Mouse (Mus musculus) heart, postnatal 36 days (tissue): Measurements from ENCODE around the gene Sema3f. TPM values are rescaled to one million over a fixed set of nuclear protein-coding genes. Genes with fewer than 3 reads are reported as not detected.

Source experiments
- DNase-seq, 2 experiments: peaks; one replicate each; pipeline ENCODE4 v3.0.0; 2021 to 2022
- intact Hi-C: fragments of 180-260 bp; cut with DNase I; formaldehyde crosslinking; loops from one replicate; pipeline ENCODE4 v1.15.1; 2025
- total RNA-seq, 2 experiments: library from RNA; stranded (reverse); gene quantifications; 2 replicates each; pipeline ENCODE4 v1.2.3; 2021

Sema3f gene
- total RNA-seq, 2 experiments from 2014 or later = 16.0 to 16.9 TPM

DNA sequence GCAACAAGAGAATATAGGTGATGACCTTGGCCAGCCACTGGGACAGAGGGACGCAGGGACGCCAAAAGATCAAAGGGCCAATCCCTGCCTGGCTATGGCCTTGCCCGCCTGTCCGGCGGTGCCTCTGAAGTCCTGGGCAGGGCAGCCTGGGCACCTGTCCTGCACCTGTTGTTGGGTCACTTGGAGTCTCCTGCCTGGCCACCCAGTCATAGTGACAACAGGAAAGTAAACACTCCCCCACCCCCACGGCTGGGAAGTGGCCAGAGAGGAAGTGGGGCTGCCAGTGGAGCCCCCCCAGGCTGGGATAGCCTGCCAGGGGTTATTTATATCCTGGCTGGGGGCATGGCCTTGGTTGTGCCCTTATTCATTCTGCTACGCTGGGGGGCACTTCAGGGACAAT, 15.6 kb downstream of the Sema3f start:
- intact Hi-C loops = no loop called here
- DNase-seq = no peak

DNA sequence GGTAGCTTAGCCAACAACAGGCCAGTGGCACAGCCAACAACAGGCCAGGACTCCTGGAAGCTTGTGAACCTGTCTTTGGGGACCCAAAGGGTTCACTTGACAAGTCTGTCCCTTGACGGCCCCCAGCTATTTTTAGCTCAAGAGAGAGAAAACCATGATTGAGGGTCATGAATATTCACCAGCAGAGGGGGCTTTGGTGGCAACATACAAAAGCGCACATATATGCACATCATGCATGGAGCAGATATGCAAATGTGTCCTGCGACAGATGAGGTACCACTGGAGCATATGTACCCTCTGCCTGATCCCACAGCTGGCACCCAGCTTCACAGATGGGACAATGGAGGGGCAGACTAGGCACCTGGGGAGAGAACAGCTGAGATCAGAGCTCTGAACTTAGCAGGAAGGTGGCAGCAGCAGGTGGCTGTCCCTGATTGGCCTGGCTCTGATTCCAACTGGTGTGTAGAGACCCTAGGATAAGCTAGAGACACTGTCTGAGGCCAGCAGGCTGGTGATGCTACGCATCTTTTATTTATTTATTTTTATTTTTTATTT, 16.8 kb downstream of the Sema3f start:
- no peak for DNase-seq
- intact Hi-C loops = no loop called here

DNA sequence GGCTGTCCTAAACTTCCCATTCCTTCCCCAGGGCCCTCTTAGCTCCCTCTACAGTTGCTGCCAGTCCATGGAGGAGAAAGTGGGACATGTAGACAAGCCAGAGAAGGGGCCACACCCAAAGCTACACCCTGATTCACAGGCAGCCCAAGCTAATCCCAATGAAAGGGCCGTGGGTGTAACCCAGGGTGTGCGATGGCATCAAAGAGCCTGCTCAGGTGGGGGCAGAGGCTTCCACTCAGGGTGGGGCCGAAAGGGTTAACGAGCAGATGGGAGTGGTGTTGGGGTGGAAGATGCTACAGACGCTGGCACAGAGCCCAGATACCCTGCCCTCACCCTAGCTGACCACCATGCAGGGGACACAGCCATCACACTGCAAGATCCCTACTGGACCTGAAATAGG, 17.5 kb downstream of the Sema3f start:
- DNase-seq = no peak
- intact Hi-C loops = no loop called here

DNA sequence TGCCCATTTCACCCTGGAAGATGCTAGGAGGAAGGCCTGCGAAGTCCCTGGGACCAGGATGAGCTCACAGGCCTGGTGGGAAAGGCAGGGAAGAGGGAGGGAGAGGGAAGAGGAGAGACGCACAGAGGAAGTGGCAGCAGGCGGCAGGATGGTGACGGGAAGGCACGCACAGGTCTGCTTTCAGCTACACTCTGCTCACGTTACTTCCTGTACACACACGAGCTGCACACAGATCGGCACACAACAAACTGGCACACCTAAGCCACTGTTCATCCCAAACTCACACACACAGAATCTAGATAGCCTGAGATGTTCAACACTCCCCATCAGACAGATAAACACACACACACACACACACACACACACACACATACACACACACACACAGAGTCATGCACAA, 19.9 kb downstream of the Sema3f start:
- DNase-seq = no peak
- intact Hi-C loops = no loop called here

DNA sequence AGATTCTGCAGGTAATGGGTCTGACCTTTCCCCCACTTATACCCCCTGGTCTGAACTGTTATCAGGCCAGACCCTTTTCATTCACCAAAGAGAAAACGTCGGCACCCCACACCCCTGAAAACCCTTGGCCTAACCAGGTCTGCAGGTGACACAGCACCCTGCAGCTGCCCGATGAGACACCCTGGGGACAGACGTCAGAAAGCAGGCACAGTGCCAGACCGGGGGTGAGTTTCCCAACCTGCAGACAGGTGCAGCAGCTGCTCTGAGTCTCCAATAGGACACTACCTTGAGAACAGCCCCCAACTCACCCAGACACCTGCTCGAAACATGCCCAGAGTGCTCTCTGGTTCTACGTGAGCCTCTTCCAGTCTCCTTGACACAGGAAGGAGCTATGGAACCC, 21.3 kb downstream of the Sema3f start:
- intact Hi-C loops = no loop called here
- no peak for DNase-seq

DNA sequence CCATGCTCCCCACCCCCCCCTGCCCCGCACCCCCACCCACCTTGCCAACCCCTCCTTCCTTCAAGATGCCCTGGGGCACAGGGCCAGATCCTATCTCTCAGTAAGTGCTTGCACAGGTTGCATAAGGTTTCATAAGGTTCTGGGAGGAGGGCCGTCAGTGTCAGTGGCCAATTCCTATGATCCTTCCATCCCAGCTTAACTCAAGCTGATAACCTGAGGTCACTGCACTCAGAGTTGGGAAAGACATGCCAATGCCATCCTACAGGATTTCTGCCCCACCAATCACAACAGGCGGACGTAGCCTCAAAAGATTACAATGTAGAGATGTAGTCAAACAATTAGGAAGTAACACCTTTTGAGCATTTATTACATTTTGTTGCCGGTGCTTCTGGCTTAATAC, 21.9 kb downstream of the Sema3f start:
- DNase-seq = no peak
- intact Hi-C loops = no loop called here

DNA sequence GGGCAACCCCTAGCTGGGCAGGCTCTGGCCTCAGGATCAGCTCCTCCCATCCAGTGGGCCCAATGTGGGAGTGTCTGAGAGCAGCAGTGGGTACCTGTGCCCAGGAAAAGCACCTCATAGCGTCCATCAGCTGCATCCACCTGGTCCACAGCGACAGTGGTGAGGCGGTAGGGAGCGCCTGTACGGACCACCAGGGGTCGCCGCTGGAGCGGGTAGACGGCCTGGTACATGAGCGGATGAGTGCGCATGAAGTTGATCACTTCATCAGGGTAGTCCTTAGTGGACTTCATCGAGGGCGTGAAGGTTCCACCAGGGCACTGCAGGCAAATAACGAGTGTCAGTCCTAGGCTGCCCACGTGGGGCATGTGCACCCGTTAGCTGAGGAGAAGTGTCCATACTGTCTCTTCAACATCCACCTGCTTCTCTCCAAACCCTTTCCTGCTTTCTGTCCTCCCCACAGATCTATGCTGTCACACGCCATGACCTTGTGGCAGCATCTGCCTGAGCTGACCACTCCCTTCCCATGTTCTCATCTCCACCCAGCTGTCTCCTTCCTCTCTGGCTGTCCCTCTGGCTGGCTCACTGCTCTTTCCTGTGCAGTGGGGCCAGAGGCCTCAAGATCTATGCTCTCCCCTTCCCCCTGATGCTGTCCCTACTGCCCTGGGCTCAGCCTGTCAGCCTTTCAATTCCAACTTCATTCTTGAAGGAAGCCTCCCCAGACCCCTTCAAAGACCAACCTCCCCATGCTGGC, 24.9 kb downstream of the Sema3f start:
- DNase-seq = peak; percentile 66

DNA sequence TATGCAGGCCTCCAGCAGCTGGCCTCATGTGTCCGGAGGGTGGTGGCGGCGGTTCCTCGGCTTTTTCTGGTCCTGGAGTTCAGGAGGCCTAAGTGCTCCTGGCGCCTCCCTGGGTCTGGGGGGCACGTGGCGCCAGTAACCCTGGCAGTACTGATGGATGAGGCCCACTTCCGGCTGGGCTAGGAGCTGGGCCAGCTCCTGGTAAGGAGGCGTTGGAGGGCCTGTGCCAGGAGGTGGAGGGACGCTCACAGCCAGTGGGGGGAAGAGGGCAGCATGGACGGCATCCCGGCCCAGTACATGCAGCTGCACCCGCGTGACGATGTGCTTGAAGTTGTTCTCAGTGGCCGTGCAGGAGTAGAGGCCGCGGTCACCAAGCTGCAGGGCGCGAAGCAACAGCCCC, 27.9 kb downstream of the Sema3f start:
- DNase-seq = no peak

More for the DNA sequence above, 24.9 kb downstream of the Sema3f start:
- intact Hi-C loops = loop anchor here (1.0 to 2.0 kb wide), 2 partner anchors 23 to 53 kb away; no protein-coding TSS in a partner anchor

DNA sequence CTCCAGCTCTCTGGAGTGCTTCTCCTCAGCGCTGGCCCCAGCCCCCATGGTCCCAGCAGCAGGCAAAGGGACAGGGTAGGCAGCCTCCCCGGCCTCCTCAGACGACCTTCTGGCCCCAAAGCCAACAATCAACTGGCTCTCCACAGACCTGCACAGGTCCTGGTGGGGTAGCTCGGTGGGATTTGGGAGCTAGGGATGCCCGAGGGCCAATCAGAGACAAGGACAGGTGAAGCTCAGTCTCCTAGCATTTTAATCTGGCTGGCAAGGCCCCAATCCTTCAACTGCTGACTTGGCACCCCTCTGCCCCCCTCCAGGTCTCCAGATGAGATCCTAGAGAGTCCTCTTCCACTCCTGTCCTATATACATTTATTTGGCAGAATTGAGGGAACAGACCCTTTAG, 30.8 kb downstream of the Sema3f start, which contains the start of gene Gnat1:
TSS of gene Gnat1 (minus strand) at position 212 of the 400 bp plus-strand sequence.
- no peak for DNase-seq
- intact Hi-C loops = loop anchor here (5.0 kb wide), 1 partner anchor 312 kb away; no protein-coding TSS in a partner anchor

More for the DNA sequence above, 27.9 kb downstream of the Sema3f start:
- intact Hi-C loops = no loop called here

DNA sequence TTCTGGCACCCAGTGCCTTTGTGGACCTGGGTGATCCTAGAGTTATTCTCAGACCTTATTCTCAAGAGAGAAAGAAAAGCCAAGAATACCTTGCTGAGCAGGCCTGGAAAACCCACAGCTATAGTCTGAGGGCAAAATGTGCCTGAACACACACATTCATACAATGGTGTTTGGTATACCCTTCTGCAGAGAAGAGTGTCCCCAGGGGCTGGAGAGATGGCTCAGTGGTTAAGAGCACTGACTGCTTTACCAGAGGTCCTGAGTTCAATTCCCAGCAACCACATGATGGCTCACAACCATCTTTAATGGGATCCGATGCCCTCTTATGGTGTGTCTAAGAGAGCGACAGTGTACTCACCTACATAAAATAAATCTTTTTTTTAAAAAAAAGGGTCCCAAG, 31.4 kb downstream of the Sema3f start:
- DNase-seq = no peak
- intact Hi-C loops = loop anchor here (5.0 kb wide), 1 partner anchor 312 kb away; no protein-coding TSS in a partner anchor

DNA sequence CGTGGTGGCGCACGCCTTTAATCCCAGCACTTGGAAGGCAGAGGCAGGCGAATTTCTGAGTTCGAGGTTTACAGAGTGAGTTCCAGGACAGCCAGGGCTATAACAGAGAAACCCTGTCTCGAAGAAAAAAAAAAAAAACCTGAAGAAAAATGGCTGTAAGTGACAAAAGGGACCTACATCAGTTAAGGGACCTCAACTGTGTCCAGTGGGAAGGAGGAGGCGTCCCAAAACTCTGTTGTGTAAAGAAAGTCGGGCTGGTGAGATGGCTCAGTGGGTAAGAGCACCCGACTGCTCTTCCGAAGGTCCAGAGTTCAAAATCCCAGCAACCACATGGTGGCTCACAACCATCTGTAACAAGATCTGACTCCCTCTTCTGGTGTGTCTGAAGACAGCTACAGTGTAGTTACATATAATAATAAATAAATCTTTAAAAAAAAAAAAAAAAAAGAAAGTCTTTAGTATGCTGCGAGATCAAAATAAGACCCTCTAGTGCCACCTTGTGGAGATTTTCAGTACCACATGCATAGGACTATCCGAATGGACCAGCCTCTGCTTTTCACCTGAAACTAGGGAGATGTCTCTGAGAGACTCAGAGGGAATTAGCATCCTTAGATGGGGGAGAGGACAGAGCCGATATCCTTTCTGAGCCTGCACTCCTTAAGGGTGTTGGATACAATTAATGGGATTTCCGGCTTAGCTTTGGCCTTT, 32.3 kb downstream of the Sema3f start:
- DNase-seq = peak; percentile 81 to 84
- intact Hi-C loops = loop anchor here (2.0 to 5.0 kb wide), 2 partner anchors 61 to 311 kb away; no protein-coding TSS in a partner anchor

DNA sequence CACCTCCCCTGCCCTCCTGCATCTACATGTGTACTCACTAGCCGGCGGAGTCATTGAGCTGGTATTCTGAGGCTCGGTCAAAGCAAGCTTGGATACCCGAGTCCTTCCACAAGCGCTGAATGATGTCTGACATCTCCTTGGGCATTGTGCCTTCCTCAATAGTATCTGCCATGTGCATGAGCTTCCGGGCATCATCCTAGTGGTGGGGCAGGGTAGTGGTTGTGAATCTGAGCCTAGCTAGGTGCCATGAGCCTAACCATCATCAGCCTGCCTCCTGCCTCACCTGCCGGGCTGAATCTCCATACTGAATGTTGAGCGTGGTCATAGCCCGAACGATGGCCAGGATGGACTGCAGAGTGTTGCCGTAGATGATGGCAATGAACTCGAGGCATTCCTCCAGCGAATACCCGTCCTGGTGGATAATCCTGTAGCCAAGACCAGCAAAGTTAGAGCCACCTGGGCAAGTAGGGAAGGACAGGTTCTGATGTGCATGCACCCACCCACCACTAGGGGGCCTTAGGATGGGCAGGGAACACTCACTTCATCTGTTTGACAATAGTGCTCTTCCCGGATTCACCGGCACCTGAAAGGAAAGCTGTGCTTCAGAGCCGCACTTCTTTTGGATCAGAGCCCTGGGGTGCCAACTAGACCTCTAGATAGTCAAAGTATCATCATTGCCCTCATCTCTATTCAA, 33.0 kb downstream of the Sema3f start:
- peak in 1 of 2 experiments; percentile 47 for DNase-seq
- intact Hi-C loops = loop anchor here (2.0 to 5.0 kb wide), 2 partner anchors 62 to 310 kb away; no protein-coding TSS in a partner anchor

DNA sequence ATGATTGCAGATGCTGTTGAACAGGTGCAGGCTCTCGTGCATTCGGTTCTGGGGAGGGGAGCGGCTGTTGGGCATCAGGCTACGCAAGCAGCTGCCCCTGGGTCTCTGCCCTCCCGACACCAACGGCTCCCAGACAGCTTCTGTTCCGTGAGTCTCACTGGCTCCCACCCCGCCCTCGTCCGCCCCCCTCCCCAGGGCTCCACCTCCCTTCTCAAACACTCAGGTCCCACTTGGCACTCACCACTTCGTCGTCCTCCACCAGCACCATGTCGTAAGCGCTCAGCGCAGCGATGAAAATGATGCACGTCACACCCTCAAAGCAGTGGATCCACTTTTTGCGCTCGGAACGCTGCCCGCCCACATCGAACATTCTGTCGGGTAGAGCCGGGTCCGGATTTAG, 34.0 kb downstream of the Sema3f start:
- intact Hi-C loops = loop anchor here (1.0 to 5.0 kb wide), 3 partner anchors 31 to 309 kb away; no protein-coding TSS in a partner anchor
- no peak for DNase-seq

DNA sequence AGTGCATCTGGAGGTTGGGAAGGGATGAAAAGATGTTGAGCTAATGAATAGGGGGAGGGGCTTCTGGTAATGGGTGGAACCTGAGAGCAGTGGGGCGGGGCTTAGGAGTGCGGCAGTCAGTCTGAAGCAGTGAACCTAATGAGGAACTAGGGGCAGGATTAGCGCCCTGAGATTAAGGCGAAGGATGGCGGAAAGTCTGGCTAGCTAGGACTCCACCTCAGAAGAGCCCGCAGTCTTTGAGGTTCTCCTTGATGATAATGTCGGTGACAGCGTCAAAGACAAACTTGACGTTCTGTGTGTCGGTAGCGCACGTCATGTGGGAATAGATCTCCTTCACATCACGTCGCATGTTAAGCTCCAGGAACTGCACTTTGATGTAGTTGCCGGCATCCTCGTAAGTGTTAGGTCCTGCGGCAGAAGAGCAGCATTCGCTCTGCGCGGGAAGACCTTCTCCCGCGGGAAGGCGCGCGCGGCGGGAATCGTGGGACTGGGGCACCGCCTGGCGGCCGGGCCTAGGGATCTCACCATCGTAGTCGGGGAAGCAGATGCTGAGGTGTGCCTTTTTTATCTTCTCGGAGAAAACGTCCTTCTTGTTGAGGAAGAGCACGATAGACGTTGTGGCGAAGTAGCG, 34.5 kb downstream of the Sema3f start:
- intact Hi-C loops = loop anchor here (1.0 to 5.0 kb wide), 4 partner anchors 30 to 308 kb away; no protein-coding TSS in a partner anchor
- DNase-seq = peak; percentile 79 to 80

DNA sequence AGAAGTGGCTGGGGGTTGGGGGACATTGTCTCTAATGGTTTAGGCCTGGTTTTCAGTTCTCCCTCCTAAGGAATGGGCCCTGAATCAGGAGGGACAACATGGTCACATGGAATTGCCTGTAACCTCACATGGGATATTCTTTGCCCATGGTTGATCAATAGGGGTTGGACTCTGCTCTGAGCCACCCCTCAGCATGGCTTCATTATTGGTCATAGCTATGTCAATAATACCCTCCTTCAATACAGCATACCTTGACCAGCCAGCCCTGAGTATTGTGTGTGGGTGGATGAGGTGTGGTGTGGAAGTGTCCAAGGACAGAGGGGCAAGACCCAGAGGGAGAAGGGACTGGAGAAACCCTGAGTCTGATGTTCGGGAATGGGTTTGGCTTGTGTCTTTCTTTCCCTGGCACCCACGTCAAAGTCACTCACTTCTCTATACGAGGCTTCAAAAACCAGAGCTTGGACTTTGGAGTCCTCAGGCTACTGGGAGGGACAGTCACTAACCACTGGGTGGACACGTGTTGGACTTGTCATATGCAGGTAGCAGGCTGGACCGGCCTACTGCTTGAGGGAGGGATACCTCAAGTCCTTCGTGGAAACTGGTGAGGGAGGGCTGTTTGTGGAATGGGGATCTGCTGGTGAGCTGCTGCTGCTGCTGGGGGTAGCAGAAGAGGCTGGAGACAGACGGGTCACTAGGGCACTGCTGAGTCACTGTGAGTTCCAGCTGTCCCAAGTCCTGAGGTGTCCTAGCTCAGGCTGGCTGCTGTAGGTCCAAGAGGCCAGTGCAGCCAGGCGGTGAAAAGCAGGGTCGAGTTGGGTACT, 35.5 kb downstream of the Sema3f start:
- intact Hi-C loops = loop anchor here (1.0 to 5.0 kb wide), 2 partner anchors 72 to 308 kb away; no protein-coding TSS in a partner anchor
- DNase-seq = no peak

DNA sequence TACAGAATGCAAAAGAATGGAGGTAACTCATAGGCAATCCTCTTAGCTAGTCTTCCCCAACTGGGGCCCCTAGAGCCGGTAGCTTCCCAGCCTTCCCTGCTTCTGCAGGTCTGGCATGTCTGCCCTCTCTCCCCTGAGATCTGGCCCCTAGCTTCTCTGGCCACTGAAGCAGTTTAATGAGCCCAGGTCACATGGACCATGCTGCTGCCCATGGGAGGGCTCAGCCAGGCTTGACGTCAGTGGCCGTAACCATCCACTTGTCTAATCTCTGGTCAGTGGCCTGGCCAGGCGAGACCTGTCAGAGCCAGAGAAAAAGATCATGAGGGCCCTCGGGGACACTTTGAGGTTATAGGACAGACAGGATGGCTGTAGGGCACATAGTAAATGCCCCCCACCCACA, 40.0 kb downstream of the Sema3f start:
- intact Hi-C loops = no loop called here
- DNase-seq = peak; percentile 54 to 62

DNA sequence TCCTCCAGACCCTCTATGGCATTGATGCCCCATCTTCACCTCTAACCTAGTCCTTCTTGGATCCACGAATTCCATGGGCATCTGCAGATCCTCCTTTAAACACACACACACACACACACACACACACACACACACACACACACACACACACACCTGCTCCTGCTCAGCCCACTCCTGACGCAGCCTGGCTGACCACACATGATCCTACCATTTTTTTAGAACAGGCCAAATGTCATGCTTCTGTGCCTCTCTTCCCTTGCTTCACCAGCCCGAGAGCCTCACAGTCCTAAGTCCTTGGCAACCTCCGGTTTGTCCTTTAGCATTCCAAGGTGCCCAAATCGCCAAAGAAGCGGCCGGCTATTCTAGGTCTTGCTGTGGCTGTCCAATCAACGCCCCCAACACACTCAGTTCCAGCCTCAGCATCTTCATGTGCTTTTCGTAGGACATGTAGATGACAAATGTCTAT, 40.8 kb downstream of the Sema3f start, which contains the start of gene Slc38a3:
TSS of gene Slc38a3 (minus strand) at position 51 of the 466 bp plus-strand sequence.
- intact Hi-C loops = no loop called here
- DNase-seq = no peak

DNA sequence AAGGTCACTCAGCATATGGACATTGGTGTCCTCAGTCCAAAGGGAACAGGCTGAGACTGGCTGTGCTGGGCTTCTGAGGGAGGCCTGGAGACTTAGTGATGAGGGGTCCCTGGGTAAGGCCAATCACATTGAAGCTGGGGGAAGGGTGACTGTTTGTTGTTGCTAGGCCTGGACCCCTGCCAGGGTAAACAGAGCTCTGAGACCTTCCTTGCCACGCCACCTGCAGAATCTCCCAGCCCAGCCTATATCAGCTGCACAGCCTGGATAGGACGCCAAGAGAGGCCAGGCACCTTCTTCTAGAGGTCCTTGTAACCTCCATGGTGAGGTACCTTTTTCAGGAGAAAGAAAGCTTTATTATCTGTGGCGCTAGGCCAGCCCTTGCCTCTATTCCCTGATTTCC, 41.4 kb downstream of the Sema3f start:
- no peak for DNase-seq
- intact Hi-C loops = no loop called here

DNA sequence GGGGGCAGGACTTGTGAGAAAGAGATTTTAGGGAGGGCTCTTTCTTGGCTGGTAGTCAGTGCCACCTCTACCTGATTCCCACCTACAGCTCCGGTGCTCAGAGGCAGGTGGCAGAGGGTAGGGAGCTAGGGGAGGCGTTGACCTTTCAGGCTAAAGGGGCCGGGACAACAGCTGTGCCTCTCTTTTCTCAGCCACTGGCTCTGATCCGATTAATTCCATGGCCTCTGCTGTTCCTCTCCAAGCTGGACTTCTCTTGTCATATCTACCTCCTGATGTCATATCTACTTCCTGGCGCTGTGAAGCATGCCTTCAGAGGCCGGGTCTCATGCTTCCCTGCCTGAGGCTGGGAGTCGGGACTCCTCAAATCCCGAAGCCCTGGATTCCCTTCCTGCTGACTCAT, 42.3 kb downstream of the Sema3f start:
- intact Hi-C loops = no loop called here
- no peak for DNase-seq
